18 mouse cellular contexts compared by ENCODE assay signal in the genomic region with DNA sequence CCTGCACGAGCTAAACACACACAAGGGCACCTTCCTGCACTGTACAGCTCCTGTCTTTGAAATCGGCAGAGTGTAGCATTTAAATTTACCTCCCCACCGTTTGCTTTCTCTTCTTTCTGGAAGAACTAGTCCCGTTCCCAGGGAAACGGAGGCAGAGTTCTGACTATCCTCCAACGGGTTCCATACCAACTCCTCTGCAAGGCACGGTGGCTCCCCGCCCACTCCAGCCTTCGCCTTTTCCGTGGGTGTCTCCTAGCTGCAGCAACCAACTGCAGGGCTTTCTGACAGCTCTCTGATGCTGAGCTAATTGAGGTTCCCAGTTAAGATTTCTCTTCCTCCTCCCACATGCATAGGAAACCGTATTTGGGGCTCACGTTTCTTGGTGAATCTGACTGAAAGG. TPM values are rescaled to one million over a fixed set of nuclear protein-coding genes. Genes with fewer than 3 reads are reported as not detected.
A peak's percentile ranks its signal among the peaks of the same experiment; 100 is the strongest.
DNase-seq lines count a peak whose midpoint lies in the region; ATAC-seq and TF ChIP-seq lines count a peak whose summit lies in the region.
"Had no signal": no experiment of that assay in that cellular context is flagged by ENCODE, and none has a peak within 500 bp of the region (broad histone marks: within the 10 kb centered on the region; RNA-seq: fewer than 3 reads in every experiment).

No protein-coding gene starts in this region.

- ATAC-seq in kidney, embryonic 15.5 days (replicated peaks; ENCODE audit: low FRiP score) = no peak
- ATAC-seq in activated CD4-positive, CD25-positive, alpha-beta regulatory T cell, adult 4 months = no peak
- ATAC-seq: forebrain, embryonic 14.5 days had no signal

- DNase-seq in heart, adult 2 months = no peak
- no peak for DNase-seq in heart, adult 9 months (ENCODE audit: low spot score in 2 of 2)
- peak; percentile 56 to 60 for DNase-seq in frontal cortex, postnatal 25 days (ENCODE audit: low spot score in 2 of 2)
- peak; percentile 82 for DNase-seq in layer of hippocampus, postnatal 36 days
- peak; percentile 69 for DNase-seq in right cerebral cortex, postnatal 14 days
- DNase-seq in adrenal gland, postnatal 14 days = no peak
- DNase-seq: adrenal gland, adult 2 months; B cell, adult 2 months; cerebellum, adult 18-20 months; kidney, adult 11 months; lung, adult 18-20 months had no signal

- 0 out of 2 replicates have a peak, but pooled peaks have one; percentile 14 for TF ChIP-seq POLR2A in heart, adult 2 months (IDR thresholded peaks at IDR 0.05; ENCODE audit: insufficient read depth, low read depth, low read length)

- WGBS in heart, adult 2 months = 50% methylated on average over 12 of the region's 12 CpGs
- 50% methylated on average over 12 of the region's 12 CpGs for WGBS in kidney, embryonic 15.5 days

- H3K79me2 ChIP-seq in heart, adult 2 months (replicated peaks; ENCODE audit: control insufficient read depth, insufficient read depth, low read length) = peaks cover 7% of the 10 kb centered on the region

- H3K27me3 ChIP-seq in heart, adult 2 months (ENCODE audit: control insufficient read depth, insufficient read depth, low read length) = no peaks in the 10 kb centered on the region
- no peaks in the 10 kb centered on the region for H3K27me3 ChIP-seq in kidney, embryonic 15.5 days
- H3K27me3 ChIP-seq: embryonic facial prominence, embryonic 13.5 days; limb, embryonic 12.5 days; midbrain, embryonic 12.5 days had no signal

- no peak for TF ChIP-seq CTCF in heart, adult 2 months (IDR thresholded peaks at IDR 0.05)

- peaks cover 18% of the 10 kb centered on the region for H3K36me3 ChIP-seq in heart, adult 2 months (ENCODE audit: control insufficient read depth, insufficient read depth, low read length)
- H3K36me3 ChIP-seq in kidney, embryonic 15.5 days = no peaks in the 10 kb centered on the region
- H3K36me3 ChIP-seq: embryonic facial prominence, embryonic 13.5 days; limb, embryonic 12.5 days; midbrain, embryonic 12.5 days had no signal

- H3K4me1 ChIP-seq in heart, adult 2 months (ENCODE audit: control insufficient read depth, insufficient read depth, low read length) = peaks cover 9% of the 10 kb centered on the region
- H3K4me1 ChIP-seq in kidney, embryonic 15.5 days = no peaks in the 10 kb centered on the region
- H3K4me1 ChIP-seq: embryonic facial prominence, embryonic 13.5 days; limb, embryonic 12.5 days; midbrain, embryonic 12.5 days had no signal

- H3K4me2 ChIP-seq in kidney, embryonic 15.5 days = no peak overlapping the region
- H3K4me2 ChIP-seq: embryonic facial prominence, embryonic 13.5 days; limb, embryonic 12.5 days; midbrain, embryonic 12.5 days had no signal

- no peak overlapping the region for H3K4me3 ChIP-seq in heart, adult 2 months
- H3K4me3 ChIP-seq in kidney, embryonic 15.5 days (replicated peaks) = no peak overlapping the region
- H3K4me3 ChIP-seq: embryonic facial prominence, embryonic 13.5 days; limb, embryonic 12.5 days; midbrain, embryonic 12.5 days had no signal

- no peak for TF ChIP-seq EP300 in heart, adult 2 months (IDR thresholded peaks at IDR 0.05; ENCODE audit: insufficient read depth, low read depth, low read length)

- H3K9ac ChIP-seq in heart, adult 2 months (ENCODE audit: low read depth, low read length) = peak overlapping the region; percentile 59
- no peak overlapping the region for H3K9ac ChIP-seq in kidney, embryonic 15.5 days
- H3K9ac ChIP-seq: embryonic facial prominence, embryonic 13.5 days; limb, embryonic 12.5 days; midbrain, embryonic 12.5 days had no signal

- H3K27ac ChIP-seq in heart, adult 2 months = peak overlapping the region; percentile 85
- H3K27ac ChIP-seq in kidney, embryonic 15.5 days = no peak overlapping the region
- H3K27ac ChIP-seq: embryonic facial prominence, embryonic 13.5 days; limb, embryonic 12.5 days; midbrain, embryonic 12.5 days had no signal

- intact Hi-C loops in heart, adult 2 months (cut with DNase I) = no loop called here

- no peaks in the 10 kb centered on the region for H3K9me3 ChIP-seq in kidney, embryonic 15.5 days (replicated peaks)
- H3K9me3 ChIP-seq: embryonic facial prominence, embryonic 13.5 days; limb, embryonic 12.5 days; midbrain, embryonic 12.5 days had no signal

RNA-seq across cellular contexts. Expression of gene Actn2, which starts 6.5 kb away (rescaled TPM):
- 1,000 to 10,000 TPM; 1,397 to 1,781 TPM for total RNA-seq in heart, adult 2 months (2021)
- 1,690 and 1,900 TPM in 2 replicates for polyA plus RNA-seq in heart, adult 2 months (2012; rRNA removed)
- 10 to 100 TPM; 19.0 to 19.9 TPM for total RNA-seq in layer of hippocampus, postnatal 36 days (2021)
- 21.0 and 36.4 TPM in 2 replicates for polyA plus RNA-seq in kidney, embryonic 15.5 days (2015; fragmentation: Nextera tagmentation; extraction: Ambion mirVana)
- 8.2 and 8.3 TPM in 2 replicates for total RNA-seq in adrenal gland, postnatal 14 days (2021)
- 10 to 100 TPM in 1 of 2 experiments, 1 to 10 TPM in 1; 4.9 to 10.4 TPM for polyA plus RNA-seq in activated CD4-positive, CD25-positive, alpha-beta regulatory T cell, adult 4 months (2017; shearing (Covaris generic))
- total RNA-seq: MEL had no signal

Comparison
In these comparisons a context has a peak if more than half of its experiments do, and no peak if none do; other contexts are left out.
1. DNase-seq: peak in frontal cortex, postnatal 25 days (2 of 2), layer of hippocampus, postnatal 36 days (2 of 2) and right cerebral cortex, postnatal 14 days (single experiment); none in heart, adult 2 months (0 of 2), heart, adult 9 months (0 of 2) and adrenal gland, postnatal 14 days (single experiment).
2. RNA of gene Actn2, which starts 6.5 kb away (total RNA-seq): 1,397 to 1,781 TPM in heart, adult 2 months; 19.0 to 19.9 TPM in layer of hippocampus, postnatal 36 days and 8.2 to 8.3 TPM in adrenal gland, postnatal 14 days; every median in the first group is over 10 times any median in the second.